Mouse (Mus musculus): ENCODE data around the gene Irf6.

GRCm38 (mm10) chr1:193130456-193130825, 22.5 kb upstream of the Irf6 start:
- TF ChIP-seq GATA1 (IDR thresholded peaks at IDR 0.05; ENCODE audit: low read length): no peak
- TF ChIP-seq TAL1 (IDR thresholded peaks at IDR 0.05; ENCODE audit: low read length): no peak
